Mouse (Mus musculus): ENCODE measurements around the gene S100b. TPM values are rescaled to one million over a fixed set of nuclear protein-coding genes. Genes with fewer than 3 reads are reported as not detected.

The S100b gene
- polyA plus RNA-seq (2012; rRNA removed), result 0.78 and 0.90 TPM in 2 replicates

DNA sequence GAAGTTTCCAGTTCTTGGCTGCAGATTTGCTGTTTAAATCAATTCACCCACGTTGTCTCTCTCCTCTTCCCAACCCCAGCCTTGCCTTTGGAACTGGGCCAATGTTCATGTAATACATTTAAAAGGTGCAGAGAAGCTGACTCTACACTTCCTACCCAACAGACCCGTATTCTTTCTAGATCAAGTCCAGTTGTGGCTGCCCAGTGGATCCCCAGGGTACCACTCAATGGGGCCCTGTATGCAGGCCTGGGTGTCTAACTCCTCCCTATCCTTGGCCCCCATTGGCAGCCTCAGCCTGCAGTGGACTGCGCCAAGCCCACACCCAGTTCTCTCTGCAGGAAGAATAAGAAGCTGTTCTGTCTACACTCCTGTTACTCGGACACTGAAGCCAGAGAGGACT, at the start of gene S100b:
Gene S100b, plus strand, starts transcription at position 318 of the 400 bp plus-strand sequence.
- no peak within 1 kb of the TSS for H3K27ac ChIP-seq (ENCODE audit: control insufficient read depth, insufficient read depth, low read depth, low read length)
- no peaks in the 10 kb centered on the region for H3K36me3 ChIP-seq (ENCODE audit: control insufficient read depth, insufficient read depth, low read length)
- H3K4me1 ChIP-seq (ENCODE audit: control insufficient read depth, insufficient read depth, low read length), result no peaks in the 10 kb centered on the region
- no peak for TF ChIP-seq CTCF (IDR thresholded peaks at IDR 0.05; ENCODE audit: control insufficient read depth, insufficient read depth, insufficient replicate concordance, low read depth, low read length)
- no peak for TF ChIP-seq POLR2A (IDR thresholded peaks at IDR 0.05; ENCODE audit: control insufficient read depth, low read depth, low read length)
- no peaks in the 10 kb centered on the region for H3K27me3 ChIP-seq (ENCODE audit: control insufficient read depth, insufficient read depth, low read length)
- no peak within 1 kb of the TSS for H3K4me3 ChIP-seq (ENCODE audit: control insufficient read depth, low read depth, low read length)

DNA sequence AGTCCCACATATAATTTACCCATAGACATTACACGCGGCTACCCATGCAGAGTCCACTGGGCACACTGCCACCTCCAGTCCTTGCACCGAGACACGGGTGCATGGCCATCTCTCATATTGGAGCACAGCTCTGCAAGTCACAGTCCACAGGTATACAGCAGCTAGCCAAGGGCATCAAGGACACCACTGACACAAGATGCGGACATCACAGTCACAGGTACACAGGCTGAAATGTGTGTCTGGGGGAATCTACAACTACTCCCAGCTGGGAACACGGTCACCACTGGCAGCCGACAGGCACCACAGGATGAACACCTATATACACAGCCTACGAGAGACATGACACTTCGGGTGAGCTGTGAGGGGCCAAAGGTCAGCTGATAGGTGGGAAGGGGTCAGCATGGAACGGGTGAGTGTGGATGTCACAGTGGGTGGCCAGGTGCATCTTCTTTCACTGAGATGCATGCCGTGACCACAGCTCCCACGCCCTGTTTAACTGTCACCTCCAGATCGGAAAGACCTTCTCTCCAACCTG, 46.3 kb upstream of the S100b start:
- Histone ChIP-seq H3K4me3 (ENCODE audit: control insufficient read depth, low read depth, low read length) (no peak overlapping the region), H3K27me3 (ENCODE audit: control insufficient read depth, insufficient read depth, low read length) (no peaks in the 10 kb centered on the region), H3K4me1 (ENCODE audit: control insufficient read depth, insufficient read depth, low read length) (no peaks in the 10 kb centered on the region; the same call in 1 of the 2 replicates), H3K27ac (ENCODE audit: control insufficient read depth, insufficient read depth, low read depth, low read length) (no peak overlapping the region), H3K36me3 (ENCODE audit: control insufficient read depth, insufficient read depth, low read length) (no peaks in the 10 kb centered on the region)
- TF ChIP-seq CTCF (IDR thresholded peaks at IDR 0.05; ENCODE audit: control insufficient read depth, insufficient read depth, insufficient replicate concordance, low read depth, low read length) (no peak), POLR2A (IDR thresholded peaks at IDR 0.05; ENCODE audit: control insufficient read depth, low read depth, low read length) (no peak)

DNA sequence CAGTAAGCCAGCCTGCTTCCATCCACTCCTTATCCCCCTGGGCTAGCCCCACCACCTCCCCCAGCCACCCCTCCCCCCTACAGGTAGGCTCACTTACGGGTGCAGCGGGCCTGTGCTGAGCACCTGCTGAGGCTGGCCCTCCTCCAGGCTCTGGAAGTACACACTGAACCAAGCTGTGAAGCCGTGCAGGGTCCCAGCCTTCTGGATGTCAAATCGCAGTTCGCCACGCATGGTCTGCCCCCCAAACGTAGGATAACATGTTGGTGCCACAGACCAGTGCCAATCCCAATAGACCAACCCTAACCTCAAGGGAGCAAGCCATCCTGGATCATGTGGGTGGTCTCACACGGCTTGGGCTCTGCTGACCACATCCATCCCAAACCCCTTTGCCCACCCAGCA, 44.4 kb upstream of the S100b start:
- H3K4me1 ChIP-seq (ENCODE audit: control insufficient read depth, insufficient read depth, low read length), result no peaks in the 10 kb centered on the region
- no peak for TF ChIP-seq CTCF (IDR thresholded peaks at IDR 0.05; ENCODE audit: control insufficient read depth, insufficient read depth, insufficient replicate concordance, low read depth, low read length)
- TF ChIP-seq POLR2A (IDR thresholded peaks at IDR 0.05; ENCODE audit: control insufficient read depth, low read depth, low read length), result no peak
- no peaks in the 10 kb centered on the region for H3K36me3 ChIP-seq (ENCODE audit: control insufficient read depth, insufficient read depth, low read length)
- H3K27ac ChIP-seq (ENCODE audit: control insufficient read depth, insufficient read depth, low read depth, low read length), result no peak overlapping the region
- H3K4me3 ChIP-seq (ENCODE audit: control insufficient read depth, low read depth, low read length), result no peak overlapping the region
- no peaks in the 10 kb centered on the region for H3K27me3 ChIP-seq (ENCODE audit: control insufficient read depth, insufficient read depth, low read length)

DNA sequence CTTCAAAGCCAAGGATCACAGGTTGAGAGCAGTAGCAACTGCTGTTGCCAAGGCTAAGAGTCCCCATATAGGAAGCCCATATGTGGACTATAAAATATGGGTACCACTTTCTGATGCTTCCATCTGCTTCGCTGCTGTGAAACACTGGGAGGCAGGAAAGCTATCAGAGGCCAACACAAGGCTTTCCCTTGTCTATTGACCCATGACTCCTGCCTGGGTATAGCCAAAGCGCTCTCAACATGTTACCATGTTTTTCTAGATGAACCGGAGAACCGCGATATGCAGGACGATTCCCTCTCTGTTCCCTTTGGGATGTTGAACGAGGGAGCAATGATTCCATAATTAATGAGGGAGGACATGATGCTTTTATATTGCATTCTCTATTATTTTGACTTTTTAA, 42.8 kb upstream of the S100b start:
- Histone ChIP-seq H3K27ac (ENCODE audit: control insufficient read depth, insufficient read depth, low read depth, low read length) (no peak overlapping the region), H3K4me3 (ENCODE audit: control insufficient read depth, low read depth, low read length) (no peak overlapping the region), H3K36me3 (ENCODE audit: control insufficient read depth, insufficient read depth, low read length) (no peaks in the 10 kb centered on the region), H3K27me3 (ENCODE audit: control insufficient read depth, insufficient read depth, low read length) (no peaks in the 10 kb centered on the region), H3K4me1 (ENCODE audit: control insufficient read depth, insufficient read depth, low read length) (no peaks in the 10 kb centered on the region)
- no peak for TF ChIP-seq POLR2A (IDR thresholded peaks at IDR 0.05; ENCODE audit: control insufficient read depth, low read depth, low read length)
- TF ChIP-seq CTCF (IDR thresholded peaks at IDR 0.05; ENCODE audit: control insufficient read depth, insufficient read depth, insufficient replicate concordance, low read depth, low read length), result no peak

DNA sequence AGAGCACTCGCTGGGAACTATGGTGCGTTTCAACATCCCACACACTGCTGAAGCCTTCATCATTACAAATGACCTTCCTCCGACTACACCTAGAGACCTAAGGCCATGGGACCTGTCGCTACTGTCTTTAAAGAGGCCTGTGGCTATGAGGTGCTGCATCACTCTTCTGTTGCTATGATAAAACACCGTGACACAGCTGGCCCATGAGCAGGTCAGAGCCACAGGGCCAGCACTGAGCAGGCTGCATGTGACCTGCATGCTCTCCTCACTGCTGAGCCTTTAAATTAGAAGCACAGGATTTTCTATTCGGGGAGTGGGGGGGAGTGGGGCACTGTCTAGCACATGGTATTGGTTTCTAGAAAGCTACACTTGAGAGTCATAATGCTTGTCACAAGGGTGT, 41.5 kb upstream of the S100b start:
- TF ChIP-seq POLR2A (IDR thresholded peaks at IDR 0.05; ENCODE audit: control insufficient read depth, low read depth, low read length), result no peak
- no peak for TF ChIP-seq CTCF (IDR thresholded peaks at IDR 0.05; ENCODE audit: control insufficient read depth, insufficient read depth, insufficient replicate concordance, low read depth, low read length)
- no peaks in the 10 kb centered on the region for H3K36me3 ChIP-seq (ENCODE audit: control insufficient read depth, insufficient read depth, low read length)

DNA sequence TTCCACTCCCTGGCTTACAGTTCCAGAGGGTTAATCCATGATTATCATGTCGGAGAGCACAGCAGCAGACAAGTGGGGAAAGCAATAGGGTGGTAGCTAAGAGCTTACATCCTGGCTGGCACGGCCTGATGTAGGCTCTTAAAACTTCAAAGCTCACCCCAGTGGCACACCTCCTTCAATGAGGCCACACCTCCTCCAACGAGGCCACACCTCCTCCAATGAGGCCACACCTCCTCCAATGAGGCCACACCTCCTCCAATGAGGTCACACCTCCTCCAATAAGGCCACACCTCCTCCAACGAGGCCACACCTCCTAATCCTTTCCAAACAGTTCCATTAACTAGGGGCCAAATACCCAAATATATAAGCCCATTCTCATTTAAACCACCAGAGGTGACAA, 39.5 kb upstream of the S100b start:
- H3K36me3 ChIP-seq (ENCODE audit: control insufficient read depth, insufficient read depth, low read length), result no peaks in the 10 kb centered on the region
- no peaks in the 10 kb centered on the region for H3K27me3 ChIP-seq (ENCODE audit: control insufficient read depth, insufficient read depth, low read length)
- TF ChIP-seq POLR2A (IDR thresholded peaks at IDR 0.05; ENCODE audit: control insufficient read depth, low read depth, low read length) (no peak), CTCF (IDR thresholded peaks at IDR 0.05; ENCODE audit: control insufficient read depth, insufficient read depth, insufficient replicate concordance, low read depth, low read length) (no peak)
- H3K27ac ChIP-seq (ENCODE audit: control insufficient read depth, insufficient read depth, low read depth, low read length), result no peak overlapping the region
- H3K4me3 ChIP-seq (ENCODE audit: control insufficient read depth, low read depth, low read length), result no peak overlapping the region
- H3K4me1 ChIP-seq (ENCODE audit: control insufficient read depth, insufficient read depth, low read length), result no peaks in the 10 kb centered on the region

More for the DNA sequence above, 41.5 kb upstream of the S100b start:
- Histone ChIP-seq H3K4me3 (ENCODE audit: control insufficient read depth, low read depth, low read length) (no peak overlapping the region), H3K4me1 (ENCODE audit: control insufficient read depth, insufficient read depth, low read length) (no peaks in the 10 kb centered on the region), H3K27ac (ENCODE audit: control insufficient read depth, insufficient read depth, low read depth, low read length) (no peak overlapping the region), H3K27me3 (ENCODE audit: control insufficient read depth, insufficient read depth, low read length) (no peaks in the 10 kb centered on the region)

DNA sequence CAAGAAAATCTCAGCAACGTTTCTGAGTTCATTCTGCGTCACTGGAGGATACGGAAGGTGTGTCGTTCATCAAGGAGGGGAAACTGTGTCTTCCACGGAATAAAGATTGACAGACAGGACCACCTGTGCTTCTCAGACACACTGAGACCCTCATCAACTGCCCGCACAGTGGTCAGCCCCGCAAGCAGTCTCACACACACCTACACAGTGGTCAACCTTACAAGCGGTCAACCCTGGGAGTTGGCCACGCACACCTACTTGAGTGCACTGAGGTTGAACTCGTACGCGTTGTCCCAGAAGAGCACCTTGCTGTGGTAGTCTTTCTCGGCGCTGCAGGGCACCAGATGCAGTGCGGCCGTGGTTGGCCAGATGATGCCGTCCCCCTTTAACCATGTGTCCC, 36.6 kb upstream of the S100b start:
- Histone ChIP-seq H3K4me1 (ENCODE audit: control insufficient read depth, insufficient read depth, low read length) (no peaks in the 10 kb centered on the region), H3K36me3 (ENCODE audit: control insufficient read depth, insufficient read depth, low read length) (no peaks in the 10 kb centered on the region), H3K4me3 (ENCODE audit: control insufficient read depth, low read depth, low read length) (no peak overlapping the region), H3K27ac (ENCODE audit: control insufficient read depth, insufficient read depth, low read depth, low read length) (no peak overlapping the region), H3K27me3 (ENCODE audit: control insufficient read depth, insufficient read depth, low read length) (no peaks in the 10 kb centered on the region)
- no peak for TF ChIP-seq CTCF (IDR thresholded peaks at IDR 0.05; ENCODE audit: control insufficient read depth, insufficient read depth, insufficient replicate concordance, low read depth, low read length)
- TF ChIP-seq POLR2A (IDR thresholded peaks at IDR 0.05; ENCODE audit: control insufficient read depth, low read depth, low read length), result no peak

DNA sequence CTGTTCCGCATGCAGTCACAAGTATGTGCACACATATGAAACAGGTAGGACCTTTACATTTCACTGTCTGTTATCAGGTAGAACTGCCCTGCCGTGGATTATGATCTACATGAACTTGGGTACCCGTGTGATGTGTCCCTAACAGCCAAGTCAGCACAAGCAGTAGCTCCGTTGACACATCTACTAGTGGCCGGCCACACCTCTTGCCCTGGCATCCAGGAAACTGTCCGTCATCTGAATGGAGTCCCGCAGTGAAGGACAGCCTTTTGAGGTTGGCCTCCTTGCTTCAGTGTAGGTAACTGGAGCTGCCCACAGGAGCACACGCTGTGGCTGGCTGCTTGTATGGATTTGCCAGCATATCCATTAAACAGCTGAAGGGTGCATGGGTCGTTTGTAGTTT, 35.4 kb upstream of the S100b start:
- TF ChIP-seq CTCF (IDR thresholded peaks at IDR 0.05; ENCODE audit: control insufficient read depth, insufficient read depth, insufficient replicate concordance, low read depth, low read length), result no peak
- Histone ChIP-seq H3K4me3 (ENCODE audit: control insufficient read depth, low read depth, low read length) (no peak overlapping the region), H3K27ac (ENCODE audit: control insufficient read depth, insufficient read depth, low read depth, low read length) (no peak overlapping the region), H3K36me3 (ENCODE audit: control insufficient read depth, insufficient read depth, low read length) (no peaks in the 10 kb centered on the region), H3K4me1 (ENCODE audit: control insufficient read depth, insufficient read depth, low read length) (no peaks in the 10 kb centered on the region), H3K27me3 (ENCODE audit: control insufficient read depth, insufficient read depth, low read length) (no peaks in the 10 kb centered on the region)
